Mouse (Mus musculus): ENCODE data around the gene Snx7. TPM values are rescaled to one million over a fixed set of nuclear protein-coding genes. Genes with fewer than 3 reads are reported as not detected.

Gene Snx7
- polyA plus RNA-seq, 1 experiment from 2014 or later: 67.6 TPM

- no peaks in the 10 kb centered on the region for H3K36me3 ChIP-seq (ENCODE audit: insufficient read depth, low read length)
- WGBS: 88% methylated on average over 6 of the region's 6 CpGs
- H3K4me1 ChIP-seq (ENCODE audit: insufficient read depth, low read length): no peaks in the 10 kb centered on the region
- no peak overlapping the region for H3K9ac ChIP-seq (replicated peaks; ENCODE audit: low read length)
- no peak for ATAC-seq (ENCODE audit: low FRiP score, low TSS enrichment)
- H3K9me3 ChIP-seq (ENCODE audit: low read length): no peaks in the 10 kb centered on the region
- no peak overlapping the region for H3K27ac ChIP-seq (ENCODE audit: low read length)
- no peaks in the 10 kb centered on the region for H3K27me3 ChIP-seq (ENCODE audit: insufficient read depth, low read length)
- no peak overlapping the region for H3K4me2 ChIP-seq (replicated peaks; ENCODE audit: low read depth, low read length)
- H3K4me3 ChIP-seq (ENCODE audit: low read length): no peak overlapping the region
Observed at GRCm38 (mm10) chr3:117826486-117827200, 42.1 kb downstream of the Snx7 start.

- H3K36me3 ChIP-seq (ENCODE audit: insufficient read depth, low read length): no peaks in the 10 kb centered on the region
- H3K4me3 ChIP-seq (ENCODE audit: low read length): no peak overlapping the region
- H3K27ac ChIP-seq (ENCODE audit: low read length): no peak overlapping the region
- no peak overlapping the region for H3K4me2 ChIP-seq (replicated peaks; ENCODE audit: low read depth, low read length)
- 85% methylated on average over 3 of the region's 3 CpGs for WGBS
- H3K9ac ChIP-seq (replicated peaks; ENCODE audit: low read length): no peak overlapping the region
- H3K27me3 ChIP-seq (ENCODE audit: insufficient read depth, low read length): no peaks in the 10 kb centered on the region
- H3K4me1 ChIP-seq (ENCODE audit: insufficient read depth, low read length): no peaks in the 10 kb centered on the region
- no peak for ATAC-seq (ENCODE audit: low FRiP score, low TSS enrichment)
- H3K9me3 ChIP-seq (ENCODE audit: low read length): no peaks in the 10 kb centered on the region
Observed at GRCm38 (mm10) chr3:117823218-117823617, 45.5 kb downstream of the Snx7 start.

- no peak overlapping the region for H3K4me3 ChIP-seq (ENCODE audit: low read length)
- no peaks in the 10 kb centered on the region for H3K9me3 ChIP-seq (ENCODE audit: low read length)
- H3K4me1 ChIP-seq (ENCODE audit: insufficient read depth, low read length): no peaks in the 10 kb centered on the region
- H3K27me3 ChIP-seq (ENCODE audit: insufficient read depth, low read length): no peaks in the 10 kb centered on the region
- H3K27ac ChIP-seq (ENCODE audit: low read length): no peak overlapping the region
- 83% methylated on average over 1 of the region's 1 CpGs for WGBS
- no peak overlapping the region for H3K9ac ChIP-seq (replicated peaks; ENCODE audit: low read length)
- no peak overlapping the region for H3K4me2 ChIP-seq (replicated peaks; ENCODE audit: low read depth, low read length)
- no peak for ATAC-seq (ENCODE audit: low FRiP score, low TSS enrichment)
- H3K36me3 ChIP-seq (ENCODE audit: insufficient read depth, low read length): no peaks in the 10 kb centered on the region
Observed at GRCm38 (mm10) chr3:117817635-117818034, 51.1 kb downstream of the Snx7 start.

- H3K27ac ChIP-seq (ENCODE audit: low read length): no peak overlapping the region
- no peaks in the 10 kb centered on the region for H3K27me3 ChIP-seq (ENCODE audit: insufficient read depth, low read length)
- no peak for ATAC-seq (ENCODE audit: low FRiP score, low TSS enrichment)
- WGBS: 93% methylated on average over 2 of the region's 2 CpGs
- H3K9me3 ChIP-seq (ENCODE audit: low read length): no peaks in the 10 kb centered on the region
- H3K4me2 ChIP-seq (replicated peaks; ENCODE audit: low read depth, low read length): no peak overlapping the region
- H3K4me3 ChIP-seq (ENCODE audit: low read length): no peak overlapping the region
- H3K9ac ChIP-seq (replicated peaks; ENCODE audit: low read length): no peak overlapping the region
- no peaks in the 10 kb centered on the region for H3K4me1 ChIP-seq (ENCODE audit: insufficient read depth, low read length)
- H3K36me3 ChIP-seq (ENCODE audit: insufficient read depth, low read length): no peaks in the 10 kb centered on the region
Observed at GRCm38 (mm10) chr3:117814218-117814617, 54.5 kb downstream of the Snx7 start.

GRCm38 (mm10) chr3:117812135-117812534 is 56.6 kb downstream of the Snx7 start:
- no peaks in the 10 kb centered on the region for H3K9me3 ChIP-seq (ENCODE audit: low read length)
- no peaks in the 10 kb centered on the region for H3K36me3 ChIP-seq (ENCODE audit: insufficient read depth, low read length)
- no peaks in the 10 kb centered on the region for H3K4me1 ChIP-seq (ENCODE audit: insufficient read depth, low read length)
- no peak overlapping the region for H3K9ac ChIP-seq (replicated peaks; ENCODE audit: low read length)
- H3K4me3 ChIP-seq (ENCODE audit: low read length): no peak overlapping the region
- WGBS: 72% methylated on average over 4 of the region's 4 CpGs
- no peak for ATAC-seq (ENCODE audit: low FRiP score, low TSS enrichment)
- no peak overlapping the region for H3K4me2 ChIP-seq (replicated peaks; ENCODE audit: low read depth, low read length)
- H3K27me3 ChIP-seq (ENCODE audit: insufficient read depth, low read length): no peaks in the 10 kb centered on the region
- no peak overlapping the region for H3K27ac ChIP-seq (ENCODE audit: low read length)

- WGBS: 97% methylated on average over 6 of the region's 6 CpGs
Observed at GRCm38 (mm10) chr3:117805782-117806181, 63.0 kb downstream of the Snx7 start.

GRCm38 (mm10) chr3:117794501-117794900 is 74.2 kb downstream of the Snx7 start:
- H3K36me3 ChIP-seq (ENCODE audit: insufficient read depth, low read length): 0 out of 2 replicates have a peak, but pooled peaks cover 3% of the 10 kb centered on the region
- no peak overlapping the region for H3K4me3 ChIP-seq (ENCODE audit: low read length)
- peaks cover 4% of the 10 kb centered on the region; the same call in 1 of the 2 replicates for H3K9me3 ChIP-seq (ENCODE audit: low read length)
- H3K9ac ChIP-seq (replicated peaks; ENCODE audit: low read length): no peak overlapping the region
- H3K4me2 ChIP-seq (replicated peaks; ENCODE audit: low read depth, low read length): no peak overlapping the region
- no peaks in the 10 kb centered on the region for H3K27me3 ChIP-seq (ENCODE audit: insufficient read depth, low read length)
- H3K4me1 ChIP-seq (ENCODE audit: insufficient read depth, low read length): no peaks in the 10 kb centered on the region
- no peak for ATAC-seq (ENCODE audit: low FRiP score, low TSS enrichment)
- no peak overlapping the region for H3K27ac ChIP-seq (ENCODE audit: low read length)

More at GRCm38 (mm10) chr3:117805782-117806181, 63.0 kb downstream of the Snx7 start:
- Histone ChIP-seq H3K4me2 (replicated peaks; ENCODE audit: low read depth, low read length) (no peak overlapping the region), H3K9me3 (ENCODE audit: low read length) (no peaks in the 10 kb centered on the region), H3K9ac (replicated peaks; ENCODE audit: low read length) (no peak overlapping the region), H3K4me3 (ENCODE audit: low read length) (no peak overlapping the region), H3K4me1 (ENCODE audit: insufficient read depth, low read length) (no peaks in the 10 kb centered on the region), H3K36me3 (ENCODE audit: insufficient read depth, low read length) (no peaks in the 10 kb centered on the region), H3K27me3 (ENCODE audit: insufficient read depth, low read length) (no peaks in the 10 kb centered on the region), H3K27ac (ENCODE audit: low read length) (no peak overlapping the region)
- no peak for ATAC-seq (ENCODE audit: low FRiP score, low TSS enrichment)

GRCm38 (mm10) chr3:117791951-117792350 is 76.8 kb downstream of the Snx7 start:
- Histone ChIP-seq H3K27ac (ENCODE audit: low read length) (no peak overlapping the region), H3K4me2 (replicated peaks; ENCODE audit: low read depth, low read length) (no peak overlapping the region), H3K9me3 (ENCODE audit: low read length) (peaks cover 4% of the 10 kb centered on the region; the same call in 1 of the 2 replicates), H3K9ac (replicated peaks; ENCODE audit: low read length) (no peak overlapping the region), H3K36me3 (ENCODE audit: insufficient read depth, low read length) (0 out of 2 replicates have a peak, but pooled peaks cover 3% of the 10 kb centered on the region), H3K27me3 (ENCODE audit: insufficient read depth, low read length) (no peaks in the 10 kb centered on the region), H3K4me1 (ENCODE audit: insufficient read depth, low read length) (peaks cover 8% of the 10 kb centered on the region), H3K4me3 (ENCODE audit: low read length) (no peak overlapping the region)
- 63% methylated on average over 4 of the region's 4 CpGs for WGBS
- ATAC-seq (ENCODE audit: low FRiP score, low TSS enrichment): no peak

GRCm38 (mm10) chr3:117791273-117791672 is 77.5 kb downstream of the Snx7 start:
- 77% methylated on average over 2 of the region's 2 CpGs for WGBS
- Histone ChIP-seq H3K27ac (ENCODE audit: low read length) (no peak overlapping the region), H3K4me1 (ENCODE audit: insufficient read depth, low read length) (peaks cover 11% of the 10 kb centered on the region), H3K4me2 (replicated peaks; ENCODE audit: low read depth, low read length) (no peak overlapping the region), H3K4me3 (ENCODE audit: low read length) (no peak overlapping the region), H3K9ac (replicated peaks; ENCODE audit: low read length) (no peak overlapping the region), H3K27me3 (ENCODE audit: insufficient read depth, low read length) (no peaks in the 10 kb centered on the region), H3K9me3 (ENCODE audit: low read length) (peaks cover 4% of the 10 kb centered on the region; the same call in 1 of the 2 replicates), H3K36me3 (ENCODE audit: insufficient read depth, low read length) (0 out of 2 replicates have a peak, but pooled peaks cover 3% of the 10 kb centered on the region)
- ATAC-seq (ENCODE audit: low FRiP score, low TSS enrichment): no peak
